Mouse (Mus musculus): Measurements from ENCODE around the gene Mybbp1a. TPM values are rescaled to one million over a fixed set of nuclear protein-coding genes. Genes with fewer than 3 reads are reported as not detected.
A peak's percentile ranks its signal among the peaks of the same experiment; 100 is the strongest.

Mybbp1a gene
- polyA plus RNA-seq, 1 experiment from 2014 or later, result 175 TPM

DNA sequence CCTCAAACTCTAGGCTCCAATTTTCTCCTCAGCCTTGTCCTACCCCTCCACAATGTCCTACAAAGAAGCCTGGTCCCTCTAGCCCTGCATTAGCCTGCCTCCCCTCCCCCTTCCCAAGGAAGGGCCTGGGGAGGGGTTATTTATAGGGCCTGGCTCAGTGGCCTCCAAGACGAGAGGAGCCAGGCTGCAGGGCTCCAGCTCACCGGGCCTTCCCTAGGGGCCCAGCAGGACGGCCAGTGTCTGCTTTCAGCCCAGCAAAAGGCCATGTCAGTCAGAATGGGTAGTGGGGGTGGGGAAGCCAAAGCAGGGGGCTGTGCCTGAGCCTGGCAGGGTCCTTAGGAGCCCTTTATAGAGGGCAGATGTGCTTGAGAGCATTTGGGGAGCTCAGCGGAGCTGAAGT is 23.8 kb upstream of the Mybbp1a start:
- no peaks in the 10 kb centered on the region for H3K9me3 ChIP-seq (ENCODE audit: control insufficient read depth, low read length)
- ATAC-seq (ENCODE audit: insufficient number of reproducible peaks, low FRiP score, low TSS enrichment, low read depth) (peak; percentile 45; the same call in 1 of the 2 replicates), DNase-seq (ENCODE audit: low spot score) (no peak)
- no peak overlapping the region for H3K4me3 ChIP-seq (ENCODE audit: low read depth, low read length)
- no peak overlapping the region for H3K27ac ChIP-seq (replicated peaks; ENCODE audit: low read depth, low read length)
- H3K9ac ChIP-seq (ENCODE audit: low read length), result no peak overlapping the region
- H3K4me2 ChIP-seq (ENCODE audit: low read depth, severe bottlenecking), result no peak overlapping the region
- no peaks in the 10 kb centered on the region for H3K36me3 ChIP-seq (ENCODE audit: control insufficient read depth, insufficient read depth, low read length)
- 16% methylated on average over 4 of the region's 4 CpGs for WGBS
- no peaks in the 10 kb centered on the region for H3K27me3 ChIP-seq (ENCODE audit: control insufficient read depth, insufficient read depth, low read length)
- peaks cover 14% of the 10 kb centered on the region for H3K4me1 ChIP-seq (ENCODE audit: control insufficient read depth, insufficient read depth, low read length)

DNA sequence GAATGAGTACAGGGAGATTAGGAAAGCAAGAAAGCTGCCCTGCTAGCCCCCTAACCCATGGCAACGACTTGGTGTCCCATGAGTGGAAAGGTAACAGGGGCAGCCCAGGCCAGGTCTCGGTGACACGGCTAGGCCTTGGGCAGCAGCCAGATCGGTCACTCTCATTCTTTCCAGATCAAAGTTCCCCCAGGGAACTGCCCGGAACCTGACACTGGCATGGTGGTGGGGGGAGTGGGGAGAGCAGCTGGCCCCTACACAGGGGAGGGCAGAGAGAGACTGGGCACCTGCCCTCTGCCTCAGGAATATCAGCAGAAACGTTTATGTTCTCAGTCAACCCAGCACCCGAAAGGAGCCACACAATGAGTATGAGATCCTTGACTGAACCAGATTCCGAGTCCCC is 22.9 kb upstream of the Mybbp1a start:
- no peaks in the 10 kb centered on the region for H3K36me3 ChIP-seq (ENCODE audit: control insufficient read depth, insufficient read depth, low read length)
- no peak overlapping the region for H3K9ac ChIP-seq (ENCODE audit: low read length)
- peaks cover 14% of the 10 kb centered on the region for H3K4me1 ChIP-seq (ENCODE audit: control insufficient read depth, insufficient read depth, low read length)
- H3K9me3 ChIP-seq (ENCODE audit: control insufficient read depth, low read length), result no peaks in the 10 kb centered on the region
- H3K27me3 ChIP-seq (ENCODE audit: control insufficient read depth, insufficient read depth, low read length), result no peaks in the 10 kb centered on the region
- H3K4me3 ChIP-seq (ENCODE audit: low read depth, low read length), result no peak overlapping the region
- no peak overlapping the region for H3K27ac ChIP-seq (replicated peaks; ENCODE audit: low read depth, low read length)
- DNase-seq (ENCODE audit: low spot score) (no peak), ATAC-seq (ENCODE audit: insufficient number of reproducible peaks, low FRiP score, low TSS enrichment, low read depth) (no peak)
- WGBS, result 52% methylated on average over 8 of the region's 8 CpGs
- no peak overlapping the region for H3K4me2 ChIP-seq (ENCODE audit: low read depth, severe bottlenecking)

DNA sequence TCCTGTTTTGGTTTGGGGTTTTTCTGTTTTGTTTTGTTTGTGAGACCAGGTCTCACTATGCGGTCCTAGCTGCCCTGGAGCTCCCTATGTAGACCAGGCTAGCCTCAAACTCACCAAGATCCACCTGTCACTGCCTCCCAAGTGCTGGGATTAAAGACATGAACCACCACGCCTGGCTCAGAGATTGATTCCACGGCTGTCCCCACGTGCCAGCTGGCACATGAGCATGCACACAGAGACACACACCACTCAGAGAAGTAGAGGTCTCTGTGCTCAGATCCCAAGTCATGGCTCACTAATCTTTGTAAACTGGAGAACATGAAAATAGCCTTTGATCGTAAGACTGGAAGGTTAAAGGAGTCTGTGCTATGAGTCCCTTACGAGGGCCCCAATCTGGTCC is 22.1 kb upstream of the Mybbp1a start:
- Histone ChIP-seq H3K9ac (ENCODE audit: low read length) (no peak overlapping the region), H3K27ac (replicated peaks; ENCODE audit: low read depth, low read length) (no peak overlapping the region), H3K9me3 (ENCODE audit: control insufficient read depth, low read length) (no peaks in the 10 kb centered on the region), H3K36me3 (ENCODE audit: control insufficient read depth, insufficient read depth, low read length) (no peaks in the 10 kb centered on the region), H3K4me2 (ENCODE audit: low read depth, severe bottlenecking) (no peak overlapping the region), H3K4me3 (ENCODE audit: low read depth, low read length) (no peak overlapping the region), H3K4me1 (ENCODE audit: control insufficient read depth, insufficient read depth, low read length) (peaks cover 14% of the 10 kb centered on the region), H3K27me3 (ENCODE audit: control insufficient read depth, insufficient read depth, low read length) (no peaks in the 10 kb centered on the region)
- DNase-seq (ENCODE audit: low spot score) (no peak), ATAC-seq (ENCODE audit: insufficient number of reproducible peaks, low FRiP score, low TSS enrichment, low read depth) (no peak)
- 84% methylated on average over 6 of the region's 6 CpGs for WGBS

DNA sequence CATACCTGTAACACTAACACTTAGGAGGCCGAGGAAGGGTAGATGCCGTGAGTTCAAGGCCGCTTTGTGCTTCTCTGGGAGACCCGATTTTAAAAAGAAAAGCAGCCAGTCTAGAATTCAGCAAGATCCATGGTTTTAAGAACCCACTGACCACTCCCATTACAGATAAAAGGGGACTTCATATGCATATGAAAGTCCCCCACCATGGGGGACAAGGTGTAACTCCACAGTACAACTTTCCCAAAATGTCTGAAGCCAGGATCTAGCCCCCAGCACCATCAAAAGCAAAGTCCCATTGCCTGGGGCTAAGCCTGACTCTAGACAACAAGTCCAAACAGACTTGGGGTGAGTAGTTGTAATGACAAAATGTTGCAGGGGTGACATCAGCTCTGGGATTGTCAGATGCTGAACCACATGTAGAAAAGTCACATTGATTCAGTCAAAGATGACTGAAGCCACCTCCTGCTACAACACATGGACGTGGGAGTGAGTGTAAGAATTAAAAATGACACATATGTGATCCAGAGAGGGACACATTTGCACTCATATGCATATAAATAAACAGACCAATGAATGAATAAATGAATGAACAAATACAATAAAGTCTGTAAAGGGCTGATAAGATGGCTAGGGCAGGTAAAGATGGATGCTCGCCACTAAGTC is 20.6 kb upstream of the Mybbp1a start:
- H3K9ac ChIP-seq (ENCODE audit: low read length), result no peak overlapping the region
- H3K4me3 ChIP-seq (ENCODE audit: low read depth, low read length), result no peak overlapping the region
- ATAC-seq (ENCODE audit: insufficient number of reproducible peaks, low FRiP score, low TSS enrichment, low read depth), result no peak
- H3K9me3 ChIP-seq (ENCODE audit: control insufficient read depth, low read length), result no peaks in the 10 kb centered on the region
- H3K27ac ChIP-seq (replicated peaks; ENCODE audit: low read depth, low read length), result no peak overlapping the region
- DNase-seq (ENCODE audit: low spot score), result no peak
- no peaks in the 10 kb centered on the region for H3K36me3 ChIP-seq (ENCODE audit: control insufficient read depth, insufficient read depth, low read length)
- 82% methylated on average over 6 of the region's 6 CpGs for WGBS
- H3K27me3 ChIP-seq (ENCODE audit: control insufficient read depth, insufficient read depth, low read length), result no peaks in the 10 kb centered on the region
- H3K4me1 ChIP-seq (ENCODE audit: control insufficient read depth, insufficient read depth, low read length), result peaks cover 14% of the 10 kb centered on the region
- H3K4me2 ChIP-seq (ENCODE audit: low read depth, severe bottlenecking), result no peak overlapping the region

GRCm38 (mm10) chr11:72421518-72422278 is 19.5 kb upstream of the Mybbp1a start:
- H3K4me3 ChIP-seq (ENCODE audit: low read depth, low read length), result no peak overlapping the region
- H3K9ac ChIP-seq (ENCODE audit: low read length), result no peak overlapping the region
- 88% methylated on average over 11 of the region's 11 CpGs for WGBS
- ATAC-seq (ENCODE audit: insufficient number of reproducible peaks, low FRiP score, low TSS enrichment, low read depth) (no peak), DNase-seq (ENCODE audit: low spot score) (no peak)
- no peaks in the 10 kb centered on the region for H3K9me3 ChIP-seq (ENCODE audit: control insufficient read depth, low read length)
- peaks cover 14% of the 10 kb centered on the region for H3K4me1 ChIP-seq (ENCODE audit: control insufficient read depth, insufficient read depth, low read length)
- no peak overlapping the region for H3K4me2 ChIP-seq (ENCODE audit: low read depth, severe bottlenecking)
- no peaks in the 10 kb centered on the region for H3K36me3 ChIP-seq (ENCODE audit: control insufficient read depth, insufficient read depth, low read length)
- H3K27ac ChIP-seq (replicated peaks; ENCODE audit: low read depth, low read length), result no peak overlapping the region
- no peaks in the 10 kb centered on the region for H3K27me3 ChIP-seq (ENCODE audit: control insufficient read depth, insufficient read depth, low read length)

DNA sequence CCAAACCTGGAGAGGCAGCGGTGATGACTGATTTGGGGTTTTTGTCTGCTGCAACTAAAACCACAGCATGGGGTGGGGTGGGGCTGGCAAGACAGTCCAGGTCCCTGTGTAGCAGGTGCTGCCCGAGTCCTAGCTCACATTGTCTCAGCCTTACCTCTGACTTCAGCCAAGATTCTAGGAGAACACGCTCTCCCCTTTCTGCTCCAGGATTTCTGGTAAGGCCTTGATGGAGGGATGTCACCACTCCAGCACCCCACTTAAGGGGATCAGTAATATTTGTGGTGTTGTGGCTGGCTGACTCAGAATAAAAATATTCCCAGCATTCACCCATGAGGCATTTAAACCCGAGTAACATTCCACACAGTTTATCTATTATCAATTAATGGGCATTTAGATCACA is 17.5 kb upstream of the Mybbp1a start:
- H3K9me3 ChIP-seq (ENCODE audit: control insufficient read depth, low read length), result no peaks in the 10 kb centered on the region
- no peak overlapping the region for H3K27ac ChIP-seq (replicated peaks; ENCODE audit: low read depth, low read length)
- ATAC-seq (ENCODE audit: insufficient number of reproducible peaks, low FRiP score, low TSS enrichment, low read depth) (no peak), DNase-seq (ENCODE audit: low spot score) (no peak)
- WGBS, result 87% methylated on average over 4 of the region's 4 CpGs
- H3K36me3 ChIP-seq (ENCODE audit: control insufficient read depth, insufficient read depth, low read length), result no peaks in the 10 kb centered on the region
- H3K4me3 ChIP-seq (ENCODE audit: low read depth, low read length), result no peak overlapping the region
- no peaks in the 10 kb centered on the region for H3K4me1 ChIP-seq (ENCODE audit: control insufficient read depth, insufficient read depth, low read length)
- no peak overlapping the region for H3K9ac ChIP-seq (ENCODE audit: low read length)
- H3K27me3 ChIP-seq (ENCODE audit: control insufficient read depth, insufficient read depth, low read length), result no peaks in the 10 kb centered on the region
- H3K4me2 ChIP-seq (ENCODE audit: low read depth, severe bottlenecking), result no peak overlapping the region

DNA sequence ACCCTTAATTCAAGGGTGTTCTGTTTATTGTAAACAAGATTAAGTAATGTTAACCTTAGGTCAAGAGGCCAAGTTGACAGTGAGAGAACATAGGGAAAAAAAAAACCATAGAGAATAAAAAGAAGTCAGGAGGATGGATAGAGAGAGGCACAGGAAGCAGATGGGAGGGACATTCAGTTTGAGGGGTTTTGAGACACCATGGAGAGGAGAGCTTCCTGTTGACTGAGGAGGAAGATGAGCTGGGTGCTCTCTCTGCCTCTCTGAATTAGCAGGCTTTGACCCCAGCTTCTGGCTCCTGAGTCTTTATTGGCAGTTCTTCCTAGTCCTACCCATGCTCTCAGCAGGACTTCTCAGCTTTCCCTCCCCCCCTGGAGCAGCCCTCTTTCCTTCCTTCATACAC is 16.0 kb upstream of the Mybbp1a start:
- DNase-seq (ENCODE audit: low spot score) (no peak), ATAC-seq (ENCODE audit: insufficient number of reproducible peaks, low FRiP score, low TSS enrichment, low read depth) (no peak)
- Histone ChIP-seq H3K4me2 (ENCODE audit: low read depth, severe bottlenecking) (no peak overlapping the region), H3K27me3 (ENCODE audit: control insufficient read depth, insufficient read depth, low read length) (no peaks in the 10 kb centered on the region), H3K27ac (replicated peaks; ENCODE audit: low read depth, low read length) (no peak overlapping the region), H3K9ac (ENCODE audit: low read length) (no peak overlapping the region), H3K4me3 (ENCODE audit: low read depth, low read length) (no peak overlapping the region), H3K4me1 (ENCODE audit: control insufficient read depth, insufficient read depth, low read length) (no peaks in the 10 kb centered on the region), H3K9me3 (ENCODE audit: control insufficient read depth, low read length) (no peaks in the 10 kb centered on the region), H3K36me3 (ENCODE audit: control insufficient read depth, insufficient read depth, low read length) (no peaks in the 10 kb centered on the region)

- ATAC-seq (ENCODE audit: insufficient number of reproducible peaks, low FRiP score, low TSS enrichment, low read depth), result no peak
- H3K36me3 ChIP-seq (ENCODE audit: control insufficient read depth, insufficient read depth, low read length), result no peaks in the 10 kb centered on the region
- H3K4me1 ChIP-seq (ENCODE audit: control insufficient read depth, insufficient read depth, low read length), result no peaks in the 10 kb centered on the region
- H3K9ac ChIP-seq (ENCODE audit: low read length), result no peak overlapping the region
- DNase-seq (ENCODE audit: low spot score), result no peak
- H3K27ac ChIP-seq (replicated peaks; ENCODE audit: low read depth, low read length), result no peak overlapping the region
- no peak overlapping the region for H3K4me3 ChIP-seq (ENCODE audit: low read depth, low read length)
- no peaks in the 10 kb centered on the region for H3K27me3 ChIP-seq (ENCODE audit: control insufficient read depth, insufficient read depth, low read length)
- no peak overlapping the region for H3K4me2 ChIP-seq (ENCODE audit: low read depth, severe bottlenecking)
- no peaks in the 10 kb centered on the region for H3K9me3 ChIP-seq (ENCODE audit: control insufficient read depth, low read length)
Measured at GRCm38 (mm10) chr11:72426884-72427283, 14.3 kb upstream of the Mybbp1a start.
